Mouse (Mus musculus): ENCODE results near the gene Aptx. TPM values are rescaled to one million over a fixed set of nuclear protein-coding genes. Genes with fewer than 3 reads are reported as not detected.

Aptx gene
- polyA plus RNA-seq, 1 experiment from 2014 or later: 25.0 TPM

GRCm38 (mm10) chr4:40666237-40667012 is 36.6 kb downstream of the Aptx start:
- Histone ChIP-seq H3K9me3 (peaks cover 6% of the 10 kb centered on the region; the same call in 1 of the 2 replicates), H3K9ac (no peak overlapping the region), H3K4me1 (peaks cover 6% of the 10 kb centered on the region; the same call in 1 of the 2 replicates), H3K36me3 (no peaks in the 10 kb centered on the region), H3K4me2 (no peak overlapping the region), H3K4me3 (no peak overlapping the region), H3K27me3 (replicated peaks) (no peaks in the 10 kb centered on the region), H3K27ac (replicated peaks) (peak overlapping the region; percentile 22; the same call in 1 of the 2 replicates)
- ATAC-seq (ENCODE audit: extremely low read depth, insufficient number of reproducible peaks, low FRiP score, low TSS enrichment): no peak
- WGBS: 67% methylated on average over 9 of the region's 9 CpGs

- no peaks in the 10 kb centered on the region for H3K36me3 ChIP-seq
- H3K27me3 ChIP-seq (replicated peaks): no peaks in the 10 kb centered on the region
- peaks cover 6% of the 10 kb centered on the region for H3K9me3 ChIP-seq
- H3K4me1 ChIP-seq: no peaks in the 10 kb centered on the region
- no peak overlapping the region for H3K4me2 ChIP-seq
- H3K9ac ChIP-seq: no peak overlapping the region
- ATAC-seq (ENCODE audit: extremely low read depth, insufficient number of reproducible peaks, low FRiP score, low TSS enrichment): no peak
- WGBS: 82% methylated on average over 2 of the region's 2 CpGs
- no peak overlapping the region for H3K4me3 ChIP-seq
- no peak overlapping the region for H3K27ac ChIP-seq (replicated peaks)
These were observed 51.9 kb downstream of the Aptx start for GRCm38 (mm10) chr4:40651055-40651454.

- H3K27me3 ChIP-seq (replicated peaks): no peaks in the 10 kb centered on the region
- no peaks in the 10 kb centered on the region for H3K4me1 ChIP-seq
- no peak overlapping the region for H3K4me3 ChIP-seq
- 64% methylated on average over 5 of the region's 5 CpGs for WGBS
- H3K9me3 ChIP-seq: peaks cover 6% of the 10 kb centered on the region
- no peak overlapping the region for H3K9ac ChIP-seq
- H3K27ac ChIP-seq (replicated peaks): no peak overlapping the region
- ATAC-seq (ENCODE audit: extremely low read depth, insufficient number of reproducible peaks, low FRiP score, low TSS enrichment): no peak; the same call in 1 of the 2 replicates
- H3K4me2 ChIP-seq: no peak overlapping the region
- no peaks in the 10 kb centered on the region for H3K36me3 ChIP-seq
These were observed 53.9 kb downstream of the Aptx start for GRCm38 (mm10) chr4:40649111-40649510.

- no peaks in the 10 kb centered on the region for H3K27me3 ChIP-seq (replicated peaks)
- ATAC-seq (ENCODE audit: extremely low read depth, insufficient number of reproducible peaks, low FRiP score, low TSS enrichment): no peak
- no peak overlapping the region for H3K9ac ChIP-seq
These were observed 59.4 kb downstream of the Aptx start for GRCm38 (mm10) chr4:40643567-40643966.

GRCm38 (mm10) chr4:40640991-40641390 is 62.0 kb downstream of the Aptx start:
- Histone ChIP-seq H3K27ac (replicated peaks) (no peak overlapping the region), H3K4me1 (peaks cover 5% of the 10 kb centered on the region; the same call in 1 of the 2 replicates), H3K9ac (no peak overlapping the region), H3K27me3 (replicated peaks) (no peaks in the 10 kb centered on the region), H3K9me3 (no peaks in the 10 kb centered on the region; the same call in 1 of the 2 replicates), H3K36me3 (no peaks in the 10 kb centered on the region), H3K4me2 (no peak overlapping the region), H3K4me3 (no peak overlapping the region)
- no peak for ATAC-seq (ENCODE audit: extremely low read depth, insufficient number of reproducible peaks, low FRiP score, low TSS enrichment)
- WGBS: 73% methylated on average over 4 of the region's 4 CpGs

More at GRCm38 (mm10) chr4:40643567-40643966, 59.4 kb downstream of the Aptx start:
- Histone ChIP-seq H3K4me2 (no peak overlapping the region), H3K9me3 (no peaks in the 10 kb centered on the region; the same call in 1 of the 2 replicates), H3K4me3 (no peak overlapping the region), H3K27ac (replicated peaks) (no peak overlapping the region), H3K4me1 (peaks cover 5% of the 10 kb centered on the region; the same call in 1 of the 2 replicates), H3K36me3 (no peaks in the 10 kb centered on the region)
- 40% methylated on average over 5 of the region's 5 CpGs for WGBS

MicroRNAs within 50 kb of the gene (microRNA counts, 519-probe panel; counts per million panel counts)
- microRNA mmu-miR-207: 209 counts per million, percentile 61 among the panel's probes with 10 or more counts

Small RNA genes within 50 kb of the gene (microRNA-seq; reads per million reads assigned to microRNA genes)
- gene Mir207: not detected

Other genes starting within 250 kb of the Aptx start
- gene Tmem215, start 231.0 kb downstream of the Aptx start, polyA plus RNA-seq (2015; fragmentation: Nextera tagmentation; extraction: Ambion mirVana): 1.3 and 1.4 TPM in 2 replicates
- 243 and 287 TPM in 2 replicates for gene Dnaja1, start 19.0 kb upstream of the Aptx start, polyA plus RNA-seq (2015; fragmentation: Nextera tagmentation; extraction: Ambion mirVana)
- 95.7 and 107 TPM in 2 replicates for gene Smu1, start 54.7 kb upstream of the Aptx start, polyA plus RNA-seq (2015; fragmentation: Nextera tagmentation; extraction: Ambion mirVana)
- gene B4galt1, start 150.8 kb upstream of the Aptx start, polyA plus RNA-seq (2015; fragmentation: Nextera tagmentation; extraction: Ambion mirVana): 46.2 and 48.1 TPM in 2 replicates
- 9.3 and 11.4 TPM in 2 replicates for gene Spink4, start 216.9 kb upstream of the Aptx start, polyA plus RNA-seq (2015; fragmentation: Nextera tagmentation; extraction: Ambion mirVana)
- gene Bag1, start 245.1 kb upstream of the Aptx start, polyA plus RNA-seq (2015; fragmentation: Nextera tagmentation; extraction: Ambion mirVana): 168 and 177 TPM in 2 replicates
- gene Chmp5, start 245.2 kb upstream of the Aptx start, polyA plus RNA-seq (2015; fragmentation: Nextera tagmentation; extraction: Ambion mirVana): 64.6 and 76.6 TPM in 2 replicates

All from heart, embryonic 13.5 days (tissue).